Mouse (Mus musculus): ENCODE measurements around the gene Tbc1d22a. TPM values are rescaled to one million over a fixed set of nuclear protein-coding genes. Genes with fewer than 3 reads are reported as not detected.

Gene Tbc1d22a
- polyA plus RNA-seq, 1 experiment, result 30.5 TPM

DNA sequence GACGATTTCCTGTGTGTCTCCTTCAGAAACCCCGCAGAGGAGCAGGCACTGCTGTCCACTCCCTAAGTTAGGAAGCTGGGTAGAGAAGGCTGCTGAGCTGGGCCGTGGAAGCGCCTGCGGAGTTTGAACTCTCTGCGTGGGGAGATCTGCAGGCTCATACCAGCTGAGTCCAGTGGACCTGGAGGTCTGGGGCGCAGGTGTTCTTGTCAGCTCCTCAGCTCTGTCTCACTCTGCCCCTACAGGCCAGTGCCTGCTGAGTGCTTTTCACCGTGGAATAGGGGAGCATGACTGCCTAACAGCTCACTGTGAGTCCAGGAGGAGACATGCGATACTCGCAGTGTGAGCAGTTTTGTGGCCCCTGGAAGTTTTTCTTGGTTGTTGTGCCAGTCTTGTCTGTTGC, 123.5 kb downstream of the Tbc1d22a start:
- H3K4me2 ChIP-seq (ENCODE audit: low read depth), result no peak overlapping the region
- no peak overlapping the region for H3K4me3 ChIP-seq
- TF ChIP-seq MYOD1 (IDR thresholded peaks at IDR 0.05; ENCODE audit: control insufficient read depth in 1 of 3, insufficient read length in 2 of 3, low read depth in 2 of 3) (no peak), TCF12 (IDR thresholded peaks at IDR 0.05; ENCODE audit: insufficient read depth, poor library complexity, severe bottlenecking) (no peak)
- H3K36me3 ChIP-seq (ENCODE audit: control insufficient read depth, insufficient read depth), result no peaks in the 10 kb centered on the region
- H3K27me3 ChIP-seq (ENCODE audit: control insufficient read depth, insufficient read depth, insufficient read length), result no peaks in the 10 kb centered on the region
- no peak overlapping the region for H3ac ChIP-seq (ENCODE audit: control insufficient read depth, insufficient read length)
- no peaks in the 10 kb centered on the region for H3K79me2 ChIP-seq (ENCODE audit: control insufficient read depth, insufficient read depth)

DNA sequence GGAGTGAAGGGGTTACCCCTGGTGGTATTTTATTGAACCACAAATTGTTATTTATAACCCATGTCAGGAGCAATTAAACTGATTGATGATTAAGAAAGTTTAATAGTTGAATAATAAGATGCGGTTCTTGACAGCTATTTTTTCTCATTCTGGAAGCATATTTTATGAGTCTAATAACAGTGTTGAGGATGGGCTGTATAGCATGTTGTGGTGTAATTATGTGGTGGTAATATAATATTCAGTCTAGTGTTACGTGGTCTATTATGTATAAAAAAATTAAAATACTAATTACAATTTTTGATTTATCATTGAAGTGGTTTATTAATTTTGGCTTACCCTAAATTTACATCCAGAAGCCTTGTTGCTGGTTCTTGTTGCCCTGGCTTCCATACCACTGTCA, 125.5 kb downstream of the Tbc1d22a start:
- Histone ChIP-seq H3K36me3 (ENCODE audit: control insufficient read depth, insufficient read depth) (no peaks in the 10 kb centered on the region), H3K79me2 (ENCODE audit: control insufficient read depth, insufficient read depth) (no peaks in the 10 kb centered on the region), H3K4me2 (ENCODE audit: low read depth) (no peak overlapping the region), H3ac (ENCODE audit: control insufficient read depth, insufficient read length) (no peak overlapping the region), H3K27me3 (ENCODE audit: control insufficient read depth, insufficient read depth, insufficient read length) (no peaks in the 10 kb centered on the region), H3K4me3 (no peak overlapping the region)
- TF ChIP-seq MYOG (IDR thresholded peaks at IDR 0.05; ENCODE audit: control insufficient read depth in 1 of 3, insufficient read depth in 1 of 3, insufficient read length in 2 of 3, low read depth in 2 of 3) (no peak), POLR2A (IDR thresholded peaks at IDR 0.05; ENCODE audit: insufficient read length, low read depth) (no peak), TCF12 (IDR thresholded peaks at IDR 0.05; ENCODE audit: insufficient read depth, poor library complexity, severe bottlenecking) (no peak), POLR2AphosphoS2 (IDR thresholded peaks at IDR 0.05; ENCODE audit: insufficient read length, low read depth) (no peak), SRF (IDR thresholded peaks at IDR 0.05; ENCODE audit: control insufficient read depth, insufficient read length, low read depth) (no peak), TCF3 (IDR thresholded peaks at IDR 0.05; ENCODE audit: insufficient read length, low read depth) (no peak), CEBPB (IDR thresholded peaks at IDR 0.05; ENCODE audit: insufficient read depth, poor library complexity, severe bottlenecking) (no peak), MYOD1 (IDR thresholded peaks at IDR 0.05; ENCODE audit: control insufficient read depth in 1 of 3, insufficient read length in 2 of 3, low read depth in 2 of 3) (no peak), REST (IDR thresholded peaks at IDR 0.05; ENCODE audit: insufficient read depth, insufficient read length) (no peak), USF1 (IDR thresholded peaks at IDR 0.05; ENCODE audit: low read depth) (no peak), MAX (IDR thresholded peaks at IDR 0.05; ENCODE audit: low read depth) (no peak), E2F4 (IDR thresholded peaks at IDR 0.05; ENCODE audit: insufficient read depth) (no peak)

DNA sequence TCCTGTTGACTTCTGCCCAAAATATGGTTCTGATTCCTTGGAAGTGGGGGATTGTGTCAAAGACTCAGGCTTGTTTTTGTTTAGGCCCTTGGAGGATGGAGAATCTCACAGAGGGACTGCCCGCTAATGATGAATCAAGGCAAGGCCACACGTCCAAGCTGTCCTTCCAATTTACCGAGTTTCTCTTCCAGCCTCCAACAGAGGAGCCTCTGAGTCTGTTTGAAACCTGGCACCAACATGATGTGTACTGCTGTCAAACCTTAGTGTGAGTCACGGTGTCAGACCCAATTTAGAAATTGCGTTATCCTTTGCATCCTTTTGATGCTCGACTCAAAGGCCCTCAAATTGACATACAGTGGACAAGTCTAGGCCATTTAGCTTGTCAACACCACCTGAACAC, 126.5 kb downstream of the Tbc1d22a start:
- Histone ChIP-seq H3K4me3 (no peak overlapping the region), H3K4me2 (ENCODE audit: low read depth) (no peak overlapping the region), H3K27me3 (ENCODE audit: control insufficient read depth, insufficient read depth, insufficient read length) (no peaks in the 10 kb centered on the region), H3K36me3 (ENCODE audit: control insufficient read depth, insufficient read depth) (no peaks in the 10 kb centered on the region), H3K79me2 (ENCODE audit: control insufficient read depth, insufficient read depth) (no peaks in the 10 kb centered on the region), H3ac (ENCODE audit: control insufficient read depth, insufficient read length) (no peak overlapping the region)
- TF ChIP-seq POLR2A (IDR thresholded peaks at IDR 0.05; ENCODE audit: insufficient read length, low read depth), result no peak
- no peak for TF ChIP-seq MAX (IDR thresholded peaks at IDR 0.05; ENCODE audit: low read depth)
- TF ChIP-seq POLR2AphosphoS2 (IDR thresholded peaks at IDR 0.05; ENCODE audit: insufficient read length, low read depth), result no peak
- no peak for TF ChIP-seq SRF (IDR thresholded peaks at IDR 0.05; ENCODE audit: control insufficient read depth, insufficient read length, low read depth)
- no peak for TF ChIP-seq TCF12 (IDR thresholded peaks at IDR 0.05; ENCODE audit: insufficient read depth, poor library complexity, severe bottlenecking)
- TF ChIP-seq MYOD1 (IDR thresholded peaks at IDR 0.05; ENCODE audit: control insufficient read depth in 1 of 3, insufficient read length in 2 of 3, low read depth in 2 of 3), result no peak
- TF ChIP-seq CEBPB (IDR thresholded peaks at IDR 0.05; ENCODE audit: insufficient read depth, poor library complexity, severe bottlenecking), result no peak
- no peak for TF ChIP-seq REST (IDR thresholded peaks at IDR 0.05; ENCODE audit: insufficient read depth, insufficient read length)
- TF ChIP-seq E2F4 (IDR thresholded peaks at IDR 0.05; ENCODE audit: insufficient read depth), result no peak
- TF ChIP-seq MYOG (IDR thresholded peaks at IDR 0.05; ENCODE audit: control insufficient read depth in 1 of 3, insufficient read depth in 1 of 3, insufficient read length in 2 of 3, low read depth in 2 of 3), result no peak
- no peak for TF ChIP-seq TCF3 (IDR thresholded peaks at IDR 0.05; ENCODE audit: insufficient read length, low read depth)
- no peak for TF ChIP-seq USF1 (IDR thresholded peaks at IDR 0.05; ENCODE audit: low read depth)

DNA sequence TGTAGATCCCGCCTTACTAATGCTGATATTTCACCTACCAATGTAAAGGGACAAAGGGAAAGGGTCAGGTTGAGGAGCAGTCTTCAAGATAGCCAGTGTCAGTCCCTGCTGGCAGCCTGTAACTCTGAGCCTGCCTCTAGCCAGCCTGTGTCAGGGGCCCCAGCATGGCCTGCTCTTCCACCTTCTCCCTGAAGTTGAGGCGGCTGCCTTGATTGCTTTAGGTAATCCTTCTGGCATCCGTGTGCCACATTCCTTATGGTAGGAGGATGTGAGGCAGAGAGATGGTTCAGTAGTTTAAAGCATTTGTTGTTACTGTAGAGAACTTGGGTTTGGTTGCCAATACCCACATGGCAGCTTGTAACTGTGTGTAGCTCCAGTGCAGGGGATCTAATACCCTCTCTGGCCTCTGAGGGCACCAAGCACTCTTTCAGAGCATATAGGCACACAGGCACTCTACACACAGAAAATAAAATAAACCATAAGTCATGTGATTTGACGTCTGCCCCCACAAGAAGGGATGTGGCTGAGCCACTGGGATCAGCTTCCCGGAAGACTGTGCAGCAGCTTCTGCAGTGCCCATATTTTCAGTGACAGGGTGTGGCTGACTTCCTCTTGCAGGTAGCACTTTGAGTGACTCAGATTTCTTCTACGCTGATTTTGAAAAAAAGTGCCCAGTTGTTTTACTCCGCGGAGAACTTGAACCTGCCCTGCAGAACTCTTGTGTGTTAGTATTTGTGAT, 128.5 kb downstream of the Tbc1d22a start:
- no peak overlapping the region for H3K4me3 ChIP-seq

More for the DNA sequence above, 128.5 kb downstream of the Tbc1d22a start:
- no peak overlapping the region for H3K4me2 ChIP-seq (ENCODE audit: low read depth)
- H3K36me3 ChIP-seq (ENCODE audit: control insufficient read depth, insufficient read depth), result no peaks in the 10 kb centered on the region
- TF ChIP-seq MYOD1 (IDR thresholded peaks at IDR 0.05; ENCODE audit: control insufficient read depth in 1 of 3, insufficient read length in 2 of 3, low read depth in 2 of 3) (no peak), SRF (IDR thresholded peaks at IDR 0.05; ENCODE audit: control insufficient read depth, insufficient read length, low read depth) (no peak), CEBPB (IDR thresholded peaks at IDR 0.05; ENCODE audit: insufficient read depth, poor library complexity, severe bottlenecking) (no peak), REST (IDR thresholded peaks at IDR 0.05; ENCODE audit: insufficient read depth, insufficient read length) (no peak), MAX (IDR thresholded peaks at IDR 0.05; ENCODE audit: low read depth) (no peak), TCF12 (IDR thresholded peaks at IDR 0.05; ENCODE audit: insufficient read depth, poor library complexity, severe bottlenecking) (no peak), MYOG (IDR thresholded peaks at IDR 0.05; ENCODE audit: control insufficient read depth in 1 of 3, insufficient read depth in 1 of 3, insufficient read length in 2 of 3, low read depth in 2 of 3) (no peak), E2F4 (IDR thresholded peaks at IDR 0.05; ENCODE audit: insufficient read depth) (no peak), POLR2AphosphoS2 (IDR thresholded peaks at IDR 0.05; ENCODE audit: insufficient read length, low read depth) (no peak), TCF3 (IDR thresholded peaks at IDR 0.05; ENCODE audit: insufficient read length, low read depth) (no peak), USF1 (IDR thresholded peaks at IDR 0.05; ENCODE audit: low read depth) (no peak), POLR2A (IDR thresholded peaks at IDR 0.05; ENCODE audit: insufficient read length, low read depth) (no peak)
- no peaks in the 10 kb centered on the region for H3K27me3 ChIP-seq (ENCODE audit: control insufficient read depth, insufficient read depth, insufficient read length)
- no peak overlapping the region for H3ac ChIP-seq (ENCODE audit: control insufficient read depth, insufficient read length)
- no peaks in the 10 kb centered on the region for H3K79me2 ChIP-seq (ENCODE audit: control insufficient read depth, insufficient read depth)
